11 mouse cellular contexts compared by ENCODE assay signal in genomic region chr11:99993620-99994383, GRCm38 (mm10). TPM values are rescaled to one million over a fixed set of nuclear protein-coding genes. Genes with fewer than 3 reads are reported as not detected.
DNase-seq lines count a peak whose midpoint lies in the region; ATAC-seq lines count a peak whose summit lies in the region.
"Had no signal": no experiment of that assay in that cellular context is flagged by ENCODE, and none has a peak within 500 bp of the region (broad histone marks: within the 10 kb centered on the region; RNA-seq: fewer than 3 reads in every experiment).

Gene Krtap17-1, minus strand, starts transcription at chr11:99993994.

- H3K4me1 ChIP-seq in limb, embryonic 12.5 days (replicated peaks) = peaks cover 12% of the 10 kb centered on the region
- peaks cover 7% of the 10 kb centered on the region; the same call in 1 of the 2 replicates for H3K4me1 ChIP-seq in neural tube, embryonic 13.5 days (replicated peaks)

- whole genome bisulfite sequencing in limb, embryonic 12.5 days = 17% methylated on average over 26 of the region's 26 CpGs
- 32% methylated on average over 25 of the region's 26 CpGs for WGBS in neural tube, embryonic 13.5 days

- H3K4me2 ChIP-seq in limb, embryonic 12.5 days = peak within 1 kb of the TSS; percentile 51
- H3K4me2 ChIP-seq in neural tube, embryonic 13.5 days = peak within 1 kb of the TSS; percentile 43

- peaks cover 32% of the 10 kb centered on the region for H3K27me3 ChIP-seq in limb, embryonic 12.5 days
- peaks cover 28% of the 10 kb centered on the region for H3K27me3 ChIP-seq in neural tube, embryonic 13.5 days

- no peak within 1 kb of the TSS for H3K27ac ChIP-seq in limb, embryonic 12.5 days
- H3K27ac ChIP-seq in neural tube, embryonic 13.5 days (replicated peaks) = no peak within 1 kb of the TSS

- DNase-seq in cerebellum, postnatal 10 days = peak; percentile 51 to 59
- DNase-seq in cerebellum, postnatal 36 days = no peak
- DNase-seq in retina, postnatal 1 day = peak; percentile 12
- no peak for DNase-seq in retina, embryonic 14.5 days (ENCODE audit: low spot score)
- DNase-seq in thymus, adult 18-20 months = no peak
- no peak for DNase-seq in right cerebral cortex, postnatal 25 days
- DNase-seq: cerebellum, adult 9-11 months; gastrocnemius, postnatal 25 days; kidney, postnatal 36 days had no signal

- H3K9ac ChIP-seq in limb, embryonic 12.5 days (replicated peaks) = peak within 1 kb of the TSS; percentile 42; the same call in 1 of the 2 replicates
- peak within 1 kb of the TSS; percentile 53 for H3K9ac ChIP-seq in neural tube, embryonic 13.5 days

- H3K9me3 ChIP-seq in limb, embryonic 12.5 days = no peaks in the 10 kb centered on the region
- no peaks in the 10 kb centered on the region for H3K9me3 ChIP-seq in neural tube, embryonic 13.5 days

- H3K36me3 ChIP-seq in limb, embryonic 12.5 days = no peaks in the 10 kb centered on the region
- no peaks in the 10 kb centered on the region for H3K36me3 ChIP-seq in neural tube, embryonic 13.5 days

- peak within 1 kb of the TSS; percentile 29 for H3K4me3 ChIP-seq in limb, embryonic 12.5 days (replicated peaks)
- H3K4me3 ChIP-seq in neural tube, embryonic 13.5 days = peak within 1 kb of the TSS; percentile 22

- ATAC-seq in limb, embryonic 12.5 days (ENCODE audit: insufficient number of reproducible peaks, insufficient read depth, low FRiP score, low TSS enrichment, low read depth) = no peak
- ATAC-seq in neural tube, embryonic 13.5 days (ENCODE audit: low read depth) = no peak

RNA-seq across cellular contexts. Expression of gene Krtap17-1, which starts in this region (rescaled TPM):
- 1.4 and 1.9 TPM in 2 replicates for polyA plus RNA-seq in limb, embryonic 12.5 days (2016; fragmentation: Nextera tagmentation; extraction: Ambion mirVana)
- 0.55 TPM in 1 of 2 replicates, not detected in the other for polyA plus RNA-seq in neural tube, embryonic 13.5 days (2015; fragmentation: Nextera tagmentation; extraction: Ambion mirVana)

Comparison
In these comparisons a context has a peak if more than half of its experiments do, and no peak if none do; other contexts are left out.
1. DNase-seq: peak in cerebellum, postnatal 10 days (2 of 2) and retina, postnatal 1 day (single experiment); none in cerebellum, postnatal 36 days (0 of 2), retina, embryonic 14.5 days (single experiment), thymus, adult 18-20 months (0 of 2) and right cerebral cortex, postnatal 25 days (single experiment).